Mouse (Mus musculus) midbrain, embryonic 12.5 days (tissue): ENCODE data around the gene Scmh1. TPM values are rescaled to one million over a fixed set of nuclear protein-coding genes. Genes with fewer than 3 reads are reported as not detected.

ENCODE experiments used
- ATAC-seq: fragments of 200-750 bp; cut with Nextera tagmentation; 2 replicates; pipeline ENCODE4 v1.8.0; 2017; ENCODE audit warnings: low read depth, moderate TSS enrichment, moderate library complexity; ENCODE audit not compliant: low FRiP score
- H3K27ac ChIP-seq: fragments of 300-500 bp; sonication (generic); replicated peaks from 2 replicates; pipeline ENCODE4 v1.5.1; 2016; ENCODE audit warnings: mild to moderate bottlenecking
- H3K27me3 ChIP-seq: fragments of 300-500 bp; sonication (generic); 2 replicates; pipeline ENCODE4 v1.6.1; 2016; ENCODE audit warnings: mild to moderate bottlenecking
- H3K36me3 ChIP-seq: fragments of 300-500 bp; sonication (generic); 2 replicates; pipeline ENCODE4 v1.6.1; 2016
- H3K4me1 ChIP-seq: fragments of 300-500 bp; sonication (generic); 2 replicates; pipeline ENCODE4 v1.6.1; 2016
- H3K4me2 ChIP-seq: fragments of 300-500 bp; sonication (generic); replicated peaks from 2 replicates; pipeline ENCODE4 v1.6.1; 2016; ENCODE audit warnings: mild to moderate bottlenecking, moderate library complexity
- H3K4me3 ChIP-seq: fragments of 300-500 bp; sonication (generic); 2 replicates; pipeline ENCODE4 v1.5.1; 2016; ENCODE audit warnings: mild to moderate bottlenecking
- H3K9ac ChIP-seq: fragments of 300-500 bp; sonication (generic); replicated peaks from 2 replicates; pipeline ENCODE4 v1.6.1; 2016; ENCODE audit warnings: mild to moderate bottlenecking, moderate library complexity
- H3K9me3 ChIP-seq: fragments of 300-500 bp; sonication (generic); 2 replicates; pipeline ENCODE4 v1.6.1; 2016; ENCODE audit warnings: mild to moderate bottlenecking
- WGBS: fragments of 180-500 bp; shearing (Covaris S2); methylation state at CpG from one replicate; pipeline ENCODE4 v1.1.7; 2016; 5-methylcytosine and 5-hydroxymethylcytosine counted together
- polyA plus RNA-seq: library from polyadenylated mRNA; unstranded; fragments of >200 nt; fragmentation: Nextera tagmentation; extraction: Ambion mirVana; gene quantifications from 2 replicates; pipeline ENCODE4 v1.2.1, GENCODE M21; 2016

The Scmh1 gene
- polyA plus RNA-seq, 1 experiment from 2014 or later: 64.4 TPM

DNA sequence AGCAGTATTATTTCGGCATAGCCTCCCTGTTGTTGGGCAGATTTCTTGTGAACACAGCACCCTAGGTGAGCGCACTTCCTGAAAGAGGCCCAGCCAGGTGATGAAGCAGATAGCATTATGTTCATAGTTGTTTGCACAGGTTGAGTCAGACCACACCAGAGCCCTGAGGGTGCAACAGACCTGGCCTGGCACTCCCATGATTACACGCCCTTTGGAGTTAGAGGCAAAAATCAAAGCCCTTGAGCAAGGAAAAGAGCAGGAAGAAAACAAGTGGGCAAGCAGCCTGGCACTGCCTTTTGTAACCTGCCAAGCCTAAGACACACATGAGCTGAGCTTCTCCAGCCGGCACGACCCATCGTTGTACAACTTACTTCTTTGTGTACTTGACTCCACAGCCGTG is 111.4 kb downstream of the Scmh1 start:
- ATAC-seq: no peak
- no peak overlapping the region for H3K9ac ChIP-seq
- no peaks in the 10 kb centered on the region for H3K9me3 ChIP-seq
- no peaks in the 10 kb centered on the region for H3K4me1 ChIP-seq
- H3K27ac ChIP-seq: no peak overlapping the region
- H3K4me2 ChIP-seq: no peak overlapping the region
- no peak overlapping the region for H3K4me3 ChIP-seq
- H3K36me3 ChIP-seq: peaks cover 48% of the 10 kb centered on the region
- WGBS: 94% methylated on average over 7 of the region's 7 CpGs
- no peaks in the 10 kb centered on the region for H3K27me3 ChIP-seq

DNA sequence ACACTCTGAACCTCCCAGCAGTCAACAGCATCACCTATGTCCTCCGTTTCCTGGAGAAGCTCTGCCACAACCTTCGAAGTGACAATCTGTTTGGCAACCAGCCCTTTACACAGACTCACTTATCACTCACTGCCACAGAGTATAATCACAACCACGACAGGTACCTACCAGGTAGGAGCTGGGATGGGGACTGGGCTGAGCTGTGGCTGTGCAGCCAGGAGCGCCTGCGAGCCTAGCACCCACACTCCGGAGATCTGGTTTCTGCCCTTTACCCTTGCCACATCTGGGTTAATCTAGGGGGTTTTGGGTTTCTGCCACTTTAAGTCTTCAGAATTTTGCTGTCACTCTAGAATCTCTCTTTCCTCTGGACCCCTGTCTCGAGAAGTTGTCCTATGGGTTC is 111.8 kb downstream of the Scmh1 start:
- Histone ChIP-seq H3K27me3 (no peaks in the 10 kb centered on the region), H3K9ac (no peak overlapping the region), H3K36me3 (peaks cover 52% of the 10 kb centered on the region), H3K27ac (no peak overlapping the region), H3K4me2 (no peak overlapping the region), H3K9me3 (no peaks in the 10 kb centered on the region), H3K4me1 (no peaks in the 10 kb centered on the region), H3K4me3 (no peak overlapping the region)
- WGBS: 92% methylated on average over 7 of the region's 7 CpGs
- no peak for ATAC-seq

DNA sequence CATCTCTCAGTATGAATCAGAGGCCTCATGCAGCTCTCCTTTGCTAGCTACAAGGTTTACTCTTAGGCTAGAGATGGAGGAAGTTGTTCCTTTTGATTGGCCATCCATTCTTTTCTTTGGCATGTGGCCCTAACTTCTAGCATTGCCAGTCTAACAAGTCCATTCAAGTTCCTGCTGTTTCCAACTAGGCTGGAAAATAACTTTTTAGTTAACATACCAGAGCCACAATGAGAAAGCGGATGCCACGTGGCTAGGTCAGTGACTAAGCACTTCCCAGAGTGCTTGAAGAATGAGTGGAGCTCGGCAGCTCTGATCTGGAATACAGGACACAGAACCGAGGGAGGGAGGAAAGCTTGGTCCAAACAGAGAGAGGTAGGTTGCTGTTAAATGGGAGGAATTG is 112.3 kb downstream of the Scmh1 start:
- Histone ChIP-seq H3K27me3 (no peaks in the 10 kb centered on the region), H3K4me2 (no peak overlapping the region), H3K9me3 (no peaks in the 10 kb centered on the region), H3K36me3 (peaks cover 56% of the 10 kb centered on the region), H3K4me3 (no peak overlapping the region), H3K4me1 (no peaks in the 10 kb centered on the region), H3K9ac (no peak overlapping the region), H3K27ac (no peak overlapping the region)
- whole genome bisulfite sequencing: 87% methylated on average over 4 of the region's 4 CpGs
- no peak for ATAC-seq

DNA sequence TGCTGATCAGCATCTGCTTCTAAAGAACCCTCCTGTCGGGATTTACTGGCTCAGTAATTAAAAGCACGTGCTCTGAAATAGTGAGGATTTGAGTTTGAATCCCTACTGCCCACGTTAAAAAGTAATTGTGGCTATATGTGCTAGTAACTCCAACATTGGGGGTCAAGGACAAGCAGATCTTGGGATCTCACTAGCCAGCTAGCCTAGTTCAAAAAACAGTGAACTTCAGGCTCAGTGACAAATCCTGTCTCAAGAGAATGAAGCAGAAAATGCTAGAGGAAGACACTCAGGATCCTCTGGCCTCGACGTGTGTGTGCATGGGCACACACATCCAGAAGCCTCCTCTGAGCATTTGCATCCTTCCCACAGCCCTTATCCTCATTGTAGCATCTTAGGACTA is 116.7 kb downstream of the Scmh1 start:
- 72% methylated on average over 5 of the region's 5 CpGs for WGBS
- ATAC-seq: no peak
- no peaks in the 10 kb centered on the region for H3K4me1 ChIP-seq
- H3K4me3 ChIP-seq: no peak overlapping the region
- H3K9me3 ChIP-seq: no peaks in the 10 kb centered on the region
- no peaks in the 10 kb centered on the region for H3K27me3 ChIP-seq
- H3K36me3 ChIP-seq: peaks cover 82% of the 10 kb centered on the region
- H3K9ac ChIP-seq: no peak overlapping the region
- no peak overlapping the region for H3K27ac ChIP-seq
- H3K4me2 ChIP-seq: no peak overlapping the region

DNA sequence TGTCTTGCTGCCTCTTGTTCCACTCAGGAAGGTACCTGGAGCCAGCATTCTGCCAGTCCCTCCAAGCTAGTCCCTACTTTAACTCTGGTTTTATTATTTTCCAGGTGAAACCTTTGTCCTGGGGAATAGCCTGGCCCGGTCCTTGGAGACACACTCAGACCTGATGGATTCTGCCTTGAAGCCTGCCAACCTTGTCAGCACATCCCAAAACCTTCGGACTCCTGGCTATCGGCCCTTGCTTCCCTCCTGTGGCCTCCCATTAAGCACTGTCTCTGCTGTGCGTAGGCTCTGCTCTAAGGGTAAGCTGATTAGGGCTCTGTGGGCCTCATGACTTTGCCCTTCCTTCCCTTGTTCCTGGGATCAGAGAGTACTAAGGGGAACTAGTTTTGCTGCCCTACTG is 117.3 kb downstream of the Scmh1 start:
- Histone ChIP-seq H3K4me2 (no peak overlapping the region), H3K27me3 (no peaks in the 10 kb centered on the region), H3K36me3 (peaks cover 78% of the 10 kb centered on the region), H3K27ac (no peak overlapping the region), H3K9ac (no peak overlapping the region), H3K9me3 (no peaks in the 10 kb centered on the region), H3K4me3 (no peak overlapping the region), H3K4me1 (no peaks in the 10 kb centered on the region)
- WGBS: 76% methylated on average over 4 of the region's 4 CpGs
- ATAC-seq: no peak

DNA sequence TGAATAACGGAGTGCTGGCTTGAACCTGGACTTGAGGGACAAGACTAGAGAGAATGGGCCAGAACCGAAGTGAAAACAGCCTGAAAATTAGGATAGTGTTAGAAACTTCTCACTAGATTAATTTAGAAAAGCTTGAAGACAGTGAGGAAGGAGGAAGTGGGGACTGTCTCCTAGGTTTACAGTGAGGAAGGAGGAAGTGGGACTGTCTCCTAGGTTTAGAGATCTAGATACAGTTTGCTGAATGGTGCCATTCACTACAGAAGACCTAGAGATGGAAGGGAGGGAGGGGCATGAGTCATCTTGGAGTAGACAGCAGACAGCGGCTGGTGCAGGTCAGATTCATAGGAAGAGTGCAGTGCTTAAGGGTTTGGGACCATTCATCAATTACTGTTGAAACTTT is 118.0 kb downstream of the Scmh1 start:
- H3K9ac ChIP-seq: no peak overlapping the region
- no peak for ATAC-seq
- no peak overlapping the region for H3K4me3 ChIP-seq
- 89% methylated on average over 3 of the region's 3 CpGs for WGBS
- no peaks in the 10 kb centered on the region for H3K9me3 ChIP-seq
- no peak overlapping the region for H3K4me2 ChIP-seq
- H3K4me1 ChIP-seq: no peaks in the 10 kb centered on the region
- no peak overlapping the region for H3K27ac ChIP-seq
- peaks cover 78% of the 10 kb centered on the region for H3K36me3 ChIP-seq
- H3K27me3 ChIP-seq: no peaks in the 10 kb centered on the region

DNA sequence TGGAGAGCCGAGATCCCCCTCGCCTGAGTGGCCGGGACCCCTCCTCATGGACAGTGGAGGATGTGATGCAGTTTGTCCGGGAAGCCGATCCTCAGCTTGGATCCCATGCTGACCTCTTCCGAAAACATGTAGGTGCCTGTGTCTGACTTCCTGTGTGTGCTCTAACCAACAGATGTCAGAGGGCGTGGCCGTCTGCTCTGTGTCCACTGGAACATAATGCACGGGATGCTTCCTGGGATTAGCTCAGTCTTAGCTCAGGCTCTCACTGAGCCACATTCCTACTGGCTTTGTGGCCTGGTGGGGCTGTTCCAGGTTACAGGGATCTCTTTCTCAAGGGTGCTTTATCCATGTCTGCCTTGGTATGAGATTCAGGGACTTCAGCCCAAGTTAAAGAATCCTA is 123.1 kb downstream of the Scmh1 start:
- H3K4me1 ChIP-seq: no peaks in the 10 kb centered on the region
- H3K4me3 ChIP-seq: no peak overlapping the region
- H3K9ac ChIP-seq: no peak overlapping the region
- H3K9me3 ChIP-seq: no peaks in the 10 kb centered on the region
- peaks cover 75% of the 10 kb centered on the region for H3K36me3 ChIP-seq
- H3K27me3 ChIP-seq: no peaks in the 10 kb centered on the region
- 73% methylated on average over 9 of the region's 9 CpGs for WGBS
- H3K27ac ChIP-seq: no peak overlapping the region
- no peak for ATAC-seq
- H3K4me2 ChIP-seq: no peak overlapping the region

DNA sequence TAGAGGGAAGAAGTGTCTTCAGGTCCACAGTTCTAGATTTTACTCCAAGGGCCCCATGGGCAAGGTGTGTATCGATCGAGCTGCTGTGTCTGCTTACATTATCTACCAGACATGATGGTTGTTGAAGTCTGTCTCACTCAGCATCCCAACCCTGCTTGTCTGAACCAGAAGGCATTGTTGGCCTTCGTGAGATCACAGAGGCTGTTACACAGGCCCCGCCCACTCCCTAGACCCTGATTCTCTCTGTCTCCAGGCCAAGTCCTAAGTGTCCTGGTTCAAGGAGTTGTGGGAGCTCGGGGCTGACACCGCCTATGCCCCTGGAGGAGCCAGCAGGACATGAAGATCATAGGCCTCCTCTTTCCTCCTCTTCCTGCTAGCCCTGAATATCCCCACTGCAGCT is 126.9 kb downstream of the Scmh1 start, which contains the start of gene Slfnl1:
Gene Slfnl1, plus strand, starts transcription at position 246 of the 400 bp plus-strand sequence.
- Histone ChIP-seq H3K27ac (no peak within 1 kb of the TSS), H3K4me1 (no peaks in the 10 kb centered on the region), H3K9ac (no peak within 1 kb of the TSS), H3K9me3 (no peaks in the 10 kb centered on the region), H3K4me2 (no peak within 1 kb of the TSS), H3K36me3 (peaks cover 48% of the 10 kb centered on the region), H3K27me3 (no peaks in the 10 kb centered on the region), H3K4me3 (no peak within 1 kb of the TSS)
- WGBS: 89% methylated on average over 6 of the region's 6 CpGs
- ATAC-seq: no peak

DNA sequence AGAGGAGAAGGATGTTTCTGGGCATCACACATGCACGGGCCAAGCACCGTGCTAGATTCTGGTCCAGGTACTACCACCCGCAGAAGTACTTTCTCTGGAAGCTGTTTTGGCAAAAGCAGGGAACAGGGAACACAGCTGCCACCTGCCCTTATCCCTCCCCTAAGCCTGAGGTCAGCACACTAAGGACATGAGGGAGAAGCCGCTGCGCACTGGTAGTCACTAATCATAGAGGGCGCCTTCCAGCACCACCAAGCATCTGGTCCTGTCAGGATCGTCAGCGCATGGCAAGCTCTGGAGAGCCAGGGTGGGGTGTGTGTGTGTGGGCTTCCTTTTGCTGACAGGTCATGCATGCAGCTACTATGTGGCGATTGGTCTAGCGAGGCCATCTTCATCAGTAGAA is 133.6 kb downstream of the Scmh1 start:
- 94% methylated on average over 10 of the region's 10 CpGs for WGBS
- Histone ChIP-seq H3K4me2 (no peak overlapping the region), H3K4me1 (no peaks in the 10 kb centered on the region), H3K27me3 (no peaks in the 10 kb centered on the region), H3K4me3 (no peak overlapping the region), H3K9ac (no peak overlapping the region), H3K9me3 (no peaks in the 10 kb centered on the region), H3K36me3 (peaks cover 61% of the 10 kb centered on the region), H3K27ac (no peak overlapping the region)
- peak; percentile 27; the same call in 1 of the 2 replicates for ATAC-seq

DNA sequence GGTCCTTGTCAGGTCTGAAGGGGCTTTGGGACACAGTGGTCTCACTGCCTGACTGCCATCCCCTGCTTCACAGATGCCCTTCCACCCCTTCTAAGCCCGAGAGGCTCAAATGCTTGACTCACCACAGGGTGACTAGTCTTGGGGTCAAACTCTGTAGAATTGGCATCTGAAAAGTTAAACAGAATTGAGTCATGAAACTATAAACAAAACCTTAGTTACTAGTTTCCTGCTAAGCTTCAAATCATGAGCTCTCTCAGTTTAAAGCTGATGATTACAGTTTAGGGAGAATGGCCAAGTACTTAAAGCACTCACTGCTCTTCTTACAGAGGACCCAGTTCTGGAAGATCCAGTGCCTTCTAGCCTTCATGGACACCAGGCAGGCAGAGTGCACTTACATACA is 139.8 kb downstream of the Scmh1 start:
- peaks cover 92% of the 10 kb centered on the region for H3K36me3 ChIP-seq

DNA sequence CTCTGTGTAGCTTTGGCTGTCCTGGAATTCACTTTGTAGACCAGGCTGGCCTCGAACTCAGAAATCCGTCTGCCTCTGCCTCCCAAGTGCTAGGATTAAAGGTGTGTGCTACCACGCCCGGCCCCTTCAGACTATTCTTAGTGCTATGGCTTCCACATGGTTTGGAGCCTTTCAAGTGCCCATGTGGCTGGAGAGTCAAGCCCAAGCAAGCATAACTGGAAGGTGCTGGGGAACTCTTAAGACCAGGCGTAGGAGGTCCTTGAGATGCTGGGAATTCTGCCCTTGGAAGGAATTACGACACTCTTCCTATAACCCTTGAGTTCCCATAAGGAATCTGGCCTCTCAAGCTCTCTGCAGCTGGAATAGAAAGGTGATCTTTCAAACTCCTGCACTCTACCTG is 151.5 kb downstream of the Scmh1 start:
- no peaks in the 10 kb centered on the region for H3K4me1 ChIP-seq
- no peaks in the 10 kb centered on the region for H3K27me3 ChIP-seq
- H3K36me3 ChIP-seq: peaks cover 90% of the 10 kb centered on the region
- H3K4me2 ChIP-seq: no peak overlapping the region
- ATAC-seq: no peak
- WGBS: 95% methylated on average over 6 of the region's 6 CpGs
- no peak overlapping the region for H3K4me3 ChIP-seq
- H3K9ac ChIP-seq: no peak overlapping the region
- H3K9me3 ChIP-seq: no peaks in the 10 kb centered on the region
- no peak overlapping the region for H3K27ac ChIP-seq

More for the DNA sequence above, 139.8 kb downstream of the Scmh1 start:
- 80% methylated on average over 1 of the region's 1 CpGs for WGBS
- H3K4me2 ChIP-seq: no peak overlapping the region
- H3K27ac ChIP-seq: no peak overlapping the region
- no peak overlapping the region for H3K9ac ChIP-seq
- no peaks in the 10 kb centered on the region for H3K4me1 ChIP-seq
- H3K27me3 ChIP-seq: no peaks in the 10 kb centered on the region
- no peak overlapping the region for H3K4me3 ChIP-seq
- no peak for ATAC-seq
- H3K9me3 ChIP-seq: no peaks in the 10 kb centered on the region

DNA sequence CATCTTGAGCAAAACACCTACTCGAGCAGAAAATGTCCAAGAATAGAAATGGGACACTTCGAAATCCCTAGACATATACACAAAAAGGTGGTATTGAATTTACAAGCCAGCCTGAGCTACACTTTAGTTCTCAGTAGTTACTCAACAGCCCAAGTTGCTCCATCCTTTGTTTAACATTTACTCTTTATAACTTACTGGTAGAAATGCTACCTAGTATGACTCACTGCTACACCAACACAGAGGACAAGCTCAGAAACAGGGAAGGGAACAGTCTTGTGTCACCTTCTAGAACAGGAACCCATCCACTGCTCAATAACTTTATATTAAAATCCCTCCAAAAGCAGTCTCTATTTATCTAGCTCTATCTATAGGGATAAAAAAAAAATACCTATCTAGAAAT is 160.6 kb downstream of the Scmh1 start:
- Histone ChIP-seq H3K27ac (no peak overlapping the region), H3K36me3 (peaks cover 41% of the 10 kb centered on the region), H3K4me2 (no peak overlapping the region), H3K4me3 (no peak overlapping the region), H3K27me3 (no peaks in the 10 kb centered on the region), H3K9me3 (no peaks in the 10 kb centered on the region), H3K9ac (no peak overlapping the region), H3K4me1 (peaks cover 21% of the 10 kb centered on the region)
- ATAC-seq: no peak
- 94% methylated on average over 2 of the region's 2 CpGs for WGBS

DNA sequence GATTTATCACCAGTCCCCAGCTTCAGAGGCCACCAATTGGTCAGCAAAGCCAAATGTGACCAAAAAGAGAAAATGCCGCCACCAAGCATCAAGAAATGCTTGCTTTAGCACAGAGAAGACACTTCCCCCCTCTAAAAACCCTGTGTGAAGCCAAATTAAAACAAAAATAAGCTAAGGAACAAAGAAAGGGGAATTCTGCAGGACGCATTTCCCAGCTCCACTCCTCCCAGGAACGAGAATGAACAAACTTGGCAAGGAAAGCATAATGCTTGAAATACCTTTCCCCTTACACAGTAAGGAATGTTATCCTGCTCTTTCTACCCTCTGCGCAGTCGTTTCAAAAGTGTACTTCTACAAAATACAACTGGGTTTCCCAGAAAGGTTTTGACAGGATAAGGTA is 162.9 kb downstream of the Scmh1 start:
- 61% methylated on average over 5 of the region's 5 CpGs for WGBS
- H3K4me1 ChIP-seq: peaks cover 24% of the 10 kb centered on the region
- no peak overlapping the region for H3K27ac ChIP-seq
- H3K4me3 ChIP-seq: peak overlapping the region; percentile 17; the same call in 1 of the 2 replicates
- no peak overlapping the region for H3K9ac ChIP-seq
- peaks cover 4% of the 10 kb centered on the region; the same call in 1 of the 2 replicates for H3K27me3 ChIP-seq
- peak overlapping the region; percentile 77 for H3K4me2 ChIP-seq
- no peak for ATAC-seq
- no peaks in the 10 kb centered on the region for H3K9me3 ChIP-seq
- H3K36me3 ChIP-seq: peaks cover 23% of the 10 kb centered on the region
